Mouse (Mus musculus) testis, adult 2 months (tissue): ENCODE results near the gene Arhgef18. TPM values are rescaled to one million over a fixed set of nuclear protein-coding genes. Genes with fewer than 3 reads are reported as not detected.

Source experiments
- H3K27ac ChIP-seq: fragments of 200-500 bp; 2 replicates; pipeline ENCODE4 v1.5.1; 2012; ENCODE audit warnings: low read depth, low read length; ENCODE audit not compliant: control insufficient read depth, insufficient read depth
- H3K27me3 ChIP-seq: fragments of 200-500 bp; 2 replicates; pipeline ENCODE4 v1.6.1; 2012; ENCODE audit warnings: mild to moderate bottlenecking, low read length, moderate library complexity; ENCODE audit not compliant: control insufficient read depth, insufficient read depth
- H3K36me3 ChIP-seq: fragments of 200-500 bp; 2 replicates; pipeline ENCODE4 v1.6.1; 2012; ENCODE audit warnings: mild to moderate bottlenecking, low read length; ENCODE audit not compliant: control insufficient read depth, insufficient read depth
- H3K4me1 ChIP-seq: fragments of 200-500 bp; 2 replicates; pipeline ENCODE4 v1.6.1; 2012; ENCODE audit warnings: low read length; ENCODE audit not compliant: control insufficient read depth, insufficient read depth
- H3K4me3 ChIP-seq: fragments of 200-500 bp; 2 replicates; pipeline ENCODE4 v1.5.1; 2012; ENCODE audit warnings: low read depth, mild to moderate bottlenecking, low read length, moderate library complexity, mixed read lengths; ENCODE audit not compliant: control insufficient read depth
- CTCF ChIP-seq: fragments of 200-500 bp; IDR thresholded peaks from 2 replicates; pipeline ENCODE4 v1.5.1; 2012; ENCODE audit warnings: low read depth, mild to moderate bottlenecking, inconsistent platforms, low read length, moderate library complexity; ENCODE audit not compliant: control insufficient read depth, insufficient read depth, insufficient replicate concordance
- POLR2A ChIP-seq: fragments of 200-500 bp; IDR thresholded peaks from 2 replicates; pipeline ENCODE4 v1.6.1; 2012; ENCODE audit warnings: low read depth, mild to moderate bottlenecking, inconsistent platforms, low read length, moderate library complexity; ENCODE audit not compliant: control insufficient read depth
- polyA plus RNA-seq: library from polyadenylated mRNA; depleted of rRNA; stranded (reverse); fragments of >200 nt; gene quantifications from 2 replicates; pipeline ENCODE4 v1.2.3, GENCODE M21; 2012

The Arhgef18 gene
- polyA plus RNA-seq, 1 experiment: 6.7 TPM

GRCm38 (mm10) chr8:3407417-3407816, 14.6 kb downstream of the Arhgef18 start:
- no peaks in the 10 kb centered on the region for H3K36me3 ChIP-seq
- no peak overlapping the region for H3K27ac ChIP-seq
- no peak overlapping the region for H3K4me3 ChIP-seq
- no peak for TF ChIP-seq CTCF
- no peak for TF ChIP-seq POLR2A
- H3K4me1 ChIP-seq: peaks cover 5% of the 10 kb centered on the region; the same call in 1 of the 2 replicates
- H3K27me3 ChIP-seq: no peaks in the 10 kb centered on the region

- TF ChIP-seq CTCF (no peak), POLR2A (no peak)
- Histone ChIP-seq H3K27ac (no peak overlapping the region), H3K4me1 (peaks cover 5% of the 10 kb centered on the region; the same call in 1 of the 2 replicates), H3K27me3 (no peaks in the 10 kb centered on the region), H3K4me3 (no peak overlapping the region), H3K36me3 (no peaks in the 10 kb centered on the region)
Observed at GRCm38 (mm10) chr8:3411085-3411484, 18.3 kb downstream of the Arhgef18 start.

GRCm38 (mm10) chr8:3411901-3412301, 19.1 kb downstream of the Arhgef18 start:
- Histone ChIP-seq H3K4me3 (no peak overlapping the region), H3K27me3 (no peaks in the 10 kb centered on the region), H3K27ac (no peak overlapping the region), H3K4me1 (peaks cover 5% of the 10 kb centered on the region; the same call in 1 of the 2 replicates), H3K36me3 (no peaks in the 10 kb centered on the region)
- no peak for TF ChIP-seq POLR2A
- TF ChIP-seq CTCF: no peak

- H3K4me1 ChIP-seq: peaks cover 5% of the 10 kb centered on the region; the same call in 1 of the 2 replicates
- TF ChIP-seq POLR2A (no peak), CTCF (no peak)
- H3K4me3 ChIP-seq: no peak overlapping the region
- no peaks in the 10 kb centered on the region for H3K36me3 ChIP-seq
- no peaks in the 10 kb centered on the region for H3K27me3 ChIP-seq
- no peak overlapping the region for H3K27ac ChIP-seq
Observed at GRCm38 (mm10) chr8:3412816-3413215, 20.0 kb downstream of the Arhgef18 start.

GRCm38 (mm10) chr8:3414639-3415190, 21.9 kb downstream of the Arhgef18 start:
- H3K4me3 ChIP-seq: no peak overlapping the region
- no peak overlapping the region for H3K27ac ChIP-seq
- H3K4me1 ChIP-seq: peaks cover 5% of the 10 kb centered on the region; the same call in 1 of the 2 replicates
- H3K27me3 ChIP-seq: no peaks in the 10 kb centered on the region
- TF ChIP-seq POLR2A: no peak
- no peak for TF ChIP-seq CTCF
- no peaks in the 10 kb centered on the region for H3K36me3 ChIP-seq

- TF ChIP-seq CTCF: no peak
- no peak for TF ChIP-seq POLR2A
- H3K27me3 ChIP-seq: no peaks in the 10 kb centered on the region
- peaks cover 5% of the 10 kb centered on the region; the same call in 1 of the 2 replicates for H3K4me1 ChIP-seq
- H3K4me3 ChIP-seq: no peak overlapping the region
- no peak overlapping the region for H3K27ac ChIP-seq
- no peaks in the 10 kb centered on the region for H3K36me3 ChIP-seq
Observed at GRCm38 (mm10) chr8:3415259-3415658, 22.5 kb downstream of the Arhgef18 start.

GRCm38 (mm10) chr8:3415661-3416060, 22.9 kb downstream of the Arhgef18 start:
- TF ChIP-seq CTCF (no peak), POLR2A (no peak; the same call in 1 of the 2 replicates)
- H3K36me3 ChIP-seq: no peaks in the 10 kb centered on the region
- H3K4me3 ChIP-seq: no peak overlapping the region
- H3K4me1 ChIP-seq: peaks cover 5% of the 10 kb centered on the region; the same call in 1 of the 2 replicates
- no peaks in the 10 kb centered on the region for H3K27me3 ChIP-seq
- no peak overlapping the region for H3K27ac ChIP-seq

- H3K27me3 ChIP-seq: no peaks in the 10 kb centered on the region
- H3K4me1 ChIP-seq: no peaks in the 10 kb centered on the region
- TF ChIP-seq POLR2A (no peak), CTCF (no peak)
- H3K36me3 ChIP-seq: no peaks in the 10 kb centered on the region
- H3K4me3 ChIP-seq: no peak overlapping the region
- H3K27ac ChIP-seq: no peak overlapping the region
Observed at GRCm38 (mm10) chr8:3416846-3417245, 24.0 kb downstream of the Arhgef18 start.

- no peak overlapping the region for H3K4me3 ChIP-seq
- H3K4me1 ChIP-seq: no peaks in the 10 kb centered on the region
- H3K27me3 ChIP-seq: no peaks in the 10 kb centered on the region
- no peaks in the 10 kb centered on the region for H3K36me3 ChIP-seq
- TF ChIP-seq POLR2A (no peak), CTCF (no peak)
- H3K27ac ChIP-seq: no peak overlapping the region
Observed at GRCm38 (mm10) chr8:3417455-3417854, 24.6 kb downstream of the Arhgef18 start.
